In genomic region chr19:23013695-23014094, GRCm38 (mm10) we compare ENCODE assay signal across 23 mouse cellular contexts.
"Had no signal": no experiment of that assay in that cellular context is flagged by ENCODE, and none has a peak within 500 bp of the region (broad histone marks: within the 10 kb centered on the region; RNA-seq: fewer than 3 reads in every experiment).

No protein-coding gene starts in this region.

- ATAC-seq: forebrain, embryonic 13.5 days; forebrain, embryonic 14.5 days; forebrain, embryonic 15.5 days; forebrain, embryonic 16.5 days; forebrain, postnatal 0 days had no signal

- DNase-seq: cerebellum, adult 9-10 months; cerebellum, adult 9-11 months; cerebellum, postnatal 10 days; cerebellum, postnatal 14 days; cerebellum, postnatal 25 days; cerebellum, postnatal 36 days; embryo, embryonic 11 days; forebrain, postnatal 0 days; gastrocnemius, adult 2 months; gastrocnemius, postnatal 10 days; gastrocnemius, postnatal 14 days; gastrocnemius, postnatal 25 days; gastrocnemius, postnatal 36 days; heart, adult 18-20 months; heart, adult 2 months had no signal

- H3K27me3 ChIP-seq: embryonic facial prominence, embryonic 12.5 days; embryonic facial prominence, embryonic 13.5 days; embryonic facial prominence, embryonic 15.5 days; forebrain, embryonic 12.5 days; forebrain, embryonic 13.5 days; forebrain, embryonic 15.5 days had no signal
